Mouse (Mus musculus) urinary bladder, adult 18-20 months (tissue): ENCODE measurements around the gene Fah.

ENCODE experiments used
- DNase-seq, 2 experiments: peaks; one replicate each; pipeline ENCODE4 v3.0.0; 2022; ENCODE audit warnings: low spot score in 2 of 2, mixed read lengths in 2 of 2

The Fah gene

DNA sequence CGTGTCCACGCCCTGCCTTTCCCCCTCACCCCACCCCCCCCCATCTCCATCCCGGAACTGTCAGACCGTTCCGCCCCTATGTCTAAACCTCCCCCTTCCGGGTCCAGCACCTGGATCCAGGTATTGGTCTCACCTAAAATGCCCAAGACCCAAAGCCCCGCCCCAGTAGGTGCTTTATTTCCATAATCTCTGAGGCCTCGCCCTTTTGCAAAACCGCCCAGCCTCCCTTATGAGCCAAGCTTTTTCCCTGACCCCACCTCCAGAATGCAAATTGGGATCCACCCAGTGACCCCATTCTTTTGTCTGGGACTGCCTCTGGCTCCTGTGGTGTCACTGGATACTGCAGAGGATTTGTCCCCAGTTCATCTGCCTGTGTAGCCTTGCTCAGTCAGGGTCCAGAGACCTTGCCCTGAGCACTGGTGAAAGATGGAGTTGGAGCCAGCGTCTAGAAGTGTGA lies at the start of gene Fah:
Gene Fah (minus strand): TSS at position 430 of the 457 bp plus-strand sequence.
- DNase-seq, result peak; percentile 31 to 44

DNA sequence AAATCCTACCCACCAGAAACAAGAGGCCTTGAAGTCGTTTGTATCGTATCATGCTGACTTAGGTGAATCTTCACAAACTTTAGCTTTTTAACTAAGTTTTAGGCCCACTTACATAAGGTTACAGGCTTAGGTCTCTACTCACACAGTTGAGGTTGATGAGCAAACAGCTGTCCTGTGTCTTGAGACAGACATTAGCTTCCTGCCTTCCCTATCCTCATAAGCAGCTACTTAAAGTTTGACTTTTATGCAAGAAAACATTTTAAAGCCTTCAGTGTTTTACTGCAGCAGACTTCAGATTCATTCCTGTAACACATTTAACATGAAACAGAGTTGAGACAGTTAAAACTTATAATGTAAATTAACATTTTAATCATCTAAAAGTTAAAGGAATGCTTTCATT lies 46.2 kb upstream of the Fah start:
- no peak for DNase-seq

GRCm38 (mm10) chr7:84651987-84652321 lies 45.4 kb upstream of the Fah start:
- no peak for DNase-seq

- DNase-seq, result no peak
These were observed 44.9 kb upstream of the Fah start for GRCm38 (mm10) chr7:84651303-84651986.

- DNase-seq, result no peak
These were observed 42.5 kb upstream of the Fah start for GRCm38 (mm10) chr7:84649016-84649415.

- no peak for DNase-seq
These were observed 39.7 kb upstream of the Fah start for GRCm38 (mm10) chr7:84646256-84646655.

DNA sequence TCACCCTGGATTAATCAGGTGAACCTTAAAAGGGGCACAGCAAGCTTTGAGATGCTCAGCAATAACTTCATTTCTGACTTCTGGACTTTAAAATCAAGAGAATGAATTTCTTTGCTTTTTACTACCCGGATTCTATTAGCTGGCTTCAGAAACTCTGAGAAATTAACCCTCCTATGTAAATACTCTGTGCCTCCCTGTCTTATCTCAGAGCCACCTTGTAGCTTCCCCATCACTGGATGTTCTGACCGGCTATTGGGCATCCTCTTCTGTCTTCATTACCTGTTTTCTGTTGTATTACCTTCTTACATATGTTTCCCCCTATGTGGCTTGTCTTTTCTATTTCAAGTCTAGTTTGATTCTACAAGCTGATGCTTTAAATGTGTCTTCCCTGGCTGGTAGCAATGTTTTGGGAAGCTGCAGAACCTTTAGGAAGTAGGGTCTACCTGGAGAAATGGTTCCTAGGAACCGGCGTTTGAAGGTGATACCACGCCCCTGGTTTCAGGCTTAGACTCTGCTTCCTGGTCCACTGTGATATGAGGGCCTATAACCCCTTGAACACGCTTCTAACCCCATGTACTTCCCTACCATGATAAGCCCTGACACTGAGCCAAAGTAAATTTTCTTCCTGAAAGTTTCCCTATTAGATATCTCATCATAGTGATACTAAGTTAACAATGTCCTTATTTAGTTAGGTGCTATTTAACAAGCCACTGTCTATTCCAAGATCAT lies 36.9 kb upstream of the Fah start:
- DNase-seq, result no peak

GRCm38 (mm10) chr7:84642159-84642928 lies 35.8 kb upstream of the Fah start:
- DNase-seq, result no peak

- DNase-seq, result no peak
These were observed 30.4 kb upstream of the Fah start for GRCm38 (mm10) chr7:84636939-84637338.

GRCm38 (mm10) chr7:84631878-84632277 lies 25.4 kb upstream of the Fah start:
- DNase-seq, result no peak

GRCm38 (mm10) chr7:84623718-84624117 lies 17.2 kb upstream of the Fah start:
- DNase-seq, result no peak

GRCm38 (mm10) chr7:84620956-84621355 lies 14.4 kb upstream of the Fah start:
- DNase-seq, result no peak

DNA sequence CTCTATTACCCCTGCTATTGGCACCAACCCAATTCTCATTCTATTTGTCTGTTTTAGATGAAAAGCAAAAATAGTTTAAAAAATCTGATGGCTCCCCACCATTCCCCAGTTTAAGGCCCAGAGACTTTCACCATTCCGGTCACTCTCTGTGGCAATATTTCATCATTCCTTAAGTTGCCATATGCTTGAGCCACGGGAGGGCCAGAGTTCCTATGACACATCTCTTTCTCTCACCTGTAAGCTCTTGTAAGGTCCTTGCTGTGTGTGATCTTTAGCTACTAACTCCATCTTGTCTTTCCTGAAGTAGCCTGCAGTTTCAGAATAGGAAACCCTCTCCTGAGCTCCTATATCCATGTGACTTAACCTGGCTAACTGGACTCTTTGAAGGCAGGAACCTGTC lies 12.4 kb upstream of the Fah start:
- DNase-seq, result no peak

- no peak for DNase-seq
These were observed 5.9 kb upstream of the Fah start for GRCm38 (mm10) chr7:84612445-84612844.

- DNase-seq, result no peak
These were observed 5.1 kb upstream of the Fah start for GRCm38 (mm10) chr7:84611609-84612008.

- DNase-seq, result peak; percentile 75 to 85
These were observed 724 bp downstream of the Fah start for GRCm38 (mm10) chr7:84605704-84606292.

DNA sequence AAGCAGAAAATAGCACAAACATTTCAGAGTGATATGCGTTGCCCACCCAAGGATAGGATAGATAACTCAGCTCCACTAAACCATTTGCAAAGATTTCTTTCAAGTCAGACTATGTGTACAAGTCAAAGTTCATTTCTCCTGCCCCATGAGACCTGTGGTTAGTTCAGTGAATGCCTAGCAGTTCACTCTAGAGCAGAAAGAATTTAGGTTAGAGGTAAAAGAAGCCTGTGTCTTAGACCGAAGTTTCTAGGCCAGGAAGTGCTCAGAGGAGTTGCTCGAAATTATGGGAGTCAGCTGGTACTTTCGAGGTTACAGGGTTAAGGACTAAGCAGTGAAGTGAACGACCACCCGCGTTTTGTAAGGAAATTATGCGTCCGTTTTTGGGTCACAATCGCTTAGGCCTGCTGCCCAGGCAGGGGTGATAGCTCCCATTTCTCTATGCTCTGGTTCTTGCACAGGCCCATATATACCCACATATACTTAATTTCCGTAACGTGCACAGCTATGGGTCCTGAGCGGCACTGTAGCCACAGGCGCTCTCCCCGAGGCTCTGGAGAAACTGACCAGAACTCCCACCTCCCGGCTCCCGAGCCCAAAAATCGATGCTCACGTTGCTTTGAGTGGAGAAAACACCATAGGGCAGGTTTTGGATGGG lies 1.4 kb downstream of the Fah start:
- DNase-seq, result no peak

- DNase-seq, result no peak
These were observed 2.0 kb downstream of the Fah start for GRCm38 (mm10) chr7:84604501-84604900.

DNA sequence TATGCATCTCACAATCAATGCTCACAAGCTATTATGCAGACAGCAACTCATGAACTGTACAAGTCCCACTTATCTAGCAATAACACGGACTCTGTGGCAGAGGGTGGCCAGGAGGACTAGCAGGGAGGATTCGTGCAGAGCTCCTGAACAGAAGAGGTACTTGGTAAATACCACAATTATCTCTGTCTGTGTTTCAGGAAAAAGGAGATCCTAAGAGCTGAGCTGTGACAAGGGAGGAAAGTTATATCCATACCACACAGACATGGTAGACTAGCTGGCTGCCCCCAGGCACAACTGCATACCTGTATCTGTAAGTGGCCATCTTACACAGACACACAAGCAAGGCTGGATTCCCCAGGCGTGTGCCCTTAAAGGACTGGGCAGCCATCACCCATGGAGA lies 5.2 kb downstream of the Fah start:
- DNase-seq, result no peak

- peak in 1 of 2 experiments; percentile 6 for DNase-seq
These were observed 5.9 kb downstream of the Fah start for GRCm38 (mm10) chr7:84600631-84601030.

- DNase-seq, result no peak
These were observed 9.9 kb downstream of the Fah start for GRCm38 (mm10) chr7:84596633-84597032.

- no peak for DNase-seq
These were observed 10.5 kb downstream of the Fah start for GRCm38 (mm10) chr7:84596002-84596401.
